Mouse (Mus musculus): ENCODE results near the gene Tmem39b. TPM values are rescaled to one million over a fixed set of nuclear protein-coding genes. Genes with fewer than 3 reads are reported as not detected.
A peak's percentile ranks its signal among the peaks of the same experiment; 100 is the strongest.

Tmem39b gene
- 27.7 and 30.9 TPM in 2 replicates for polyA plus RNA-seq (2014; fragmentation: Nextera tagmentation; extraction: Ambion mirVana)

- H3K27me3 ChIP-seq (ENCODE audit: control insufficient read depth, insufficient read depth, low read length) = no peaks in the 10 kb centered on the region
- peak within 1 kb of the TSS; percentile 54 for H3K4me2 ChIP-seq (replicated peaks; ENCODE audit: low read depth, low read length)
- DNase-seq (ENCODE audit: low spot score) (peak; percentile 97), ATAC-seq (ENCODE audit: low FRiP score) (peak; percentile 91)
- H3K9ac ChIP-seq (ENCODE audit: low read depth, low read length) = peak within 1 kb of the TSS; percentile 80
- H3K27ac ChIP-seq (ENCODE audit: low read depth, low read length) = peak within 1 kb of the TSS; percentile 93
- no peaks in the 10 kb centered on the region for H3K9me3 ChIP-seq (ENCODE audit: control insufficient read depth, low read length)
- H3K4me1 ChIP-seq (replicated peaks; ENCODE audit: control insufficient read depth, insufficient read depth, low read length) = no peaks in the 10 kb centered on the region; the same call in 1 of the 2 replicates
- peak within 1 kb of the TSS; percentile 62 for H3K4me3 ChIP-seq (ENCODE audit: low read depth, low read length)
- WGBS = 1% methylated on average over 39 of the region's 57 CpGs
- 0 out of 2 replicates have a peak, but pooled peaks cover 5% of the 10 kb centered on the region for H3K36me3 ChIP-seq (ENCODE audit: control insufficient read depth, insufficient read depth, low read length)
Observed at GRCm38 (mm10) chr4:129696158-129696985, at the start of gene Tmem39b. TSS of gene Tmem39b (minus strand) at chr4:129696838.

- Histone ChIP-seq H3K9me3 (ENCODE audit: control insufficient read depth, low read length) (no peaks in the 10 kb centered on the region), H3K4me2 (replicated peaks; ENCODE audit: low read depth, low read length) (no peak overlapping the region), H3K27me3 (ENCODE audit: control insufficient read depth, insufficient read depth, low read length) (no peaks in the 10 kb centered on the region), H3K36me3 (ENCODE audit: control insufficient read depth, insufficient read depth, low read length) (no peaks in the 10 kb centered on the region), H3K4me1 (replicated peaks; ENCODE audit: control insufficient read depth, insufficient read depth, low read length) (no peaks in the 10 kb centered on the region), H3K27ac (ENCODE audit: low read depth, low read length) (no peak overlapping the region), H3K4me3 (ENCODE audit: low read depth, low read length) (no peak overlapping the region), H3K9ac (ENCODE audit: low read depth, low read length) (no peak overlapping the region)
- WGBS = 79% methylated on average over 1 of the region's 1 CpGs
- no peak for ATAC-seq (ENCODE audit: low FRiP score)
- DNase-seq (ENCODE audit: low spot score) = no peak
Observed at GRCm38 (mm10) chr4:129746106-129746505, 49.5 kb upstream of the Tmem39b start.

- no peaks in the 10 kb centered on the region for H3K36me3 ChIP-seq (ENCODE audit: control insufficient read depth, insufficient read depth, low read length)
- peak overlapping the region; percentile 99 for H3K27ac ChIP-seq (ENCODE audit: low read depth, low read length)
- WGBS = 60% methylated on average over 2 of the region's 2 CpGs
- H3K9ac ChIP-seq (ENCODE audit: low read depth, low read length) = peak overlapping the region; percentile 91
- H3K27me3 ChIP-seq (ENCODE audit: control insufficient read depth, insufficient read depth, low read length) = no peaks in the 10 kb centered on the region
- DNase-seq (ENCODE audit: low spot score) = peak; percentile 18
- no peaks in the 10 kb centered on the region for H3K4me1 ChIP-seq (replicated peaks; ENCODE audit: control insufficient read depth, insufficient read depth, low read length)
- H3K4me3 ChIP-seq (ENCODE audit: low read depth, low read length) = peak overlapping the region; percentile 94; the same call in 1 of the 2 replicates
- no peak for ATAC-seq (ENCODE audit: low FRiP score)
- H3K4me2 ChIP-seq (replicated peaks; ENCODE audit: low read depth, low read length) = peak overlapping the region; percentile 68; the same call in 1 of the 2 replicates
- no peaks in the 10 kb centered on the region for H3K9me3 ChIP-seq (ENCODE audit: control insufficient read depth, low read length)
Observed at GRCm38 (mm10) chr4:129743494-129743893, 46.9 kb upstream of the Tmem39b start.

- WGBS = 8% methylated on average over 7 of the region's 7 CpGs
- Histone ChIP-seq H3K36me3 (ENCODE audit: control insufficient read depth, insufficient read depth, low read length) (no peaks in the 10 kb centered on the region), H3K4me1 (replicated peaks; ENCODE audit: control insufficient read depth, insufficient read depth, low read length) (no peaks in the 10 kb centered on the region), H3K9me3 (ENCODE audit: control insufficient read depth, low read length) (no peaks in the 10 kb centered on the region), H3K9ac (ENCODE audit: low read depth, low read length) (peak overlapping the region; percentile 91), H3K4me3 (ENCODE audit: low read depth, low read length) (peak overlapping the region; percentile 94), H3K27me3 (ENCODE audit: control insufficient read depth, insufficient read depth, low read length) (no peaks in the 10 kb centered on the region), H3K4me2 (replicated peaks; ENCODE audit: low read depth, low read length) (peak overlapping the region; percentile 68), H3K27ac (ENCODE audit: low read depth, low read length) (peak overlapping the region; percentile 99)
- ATAC-seq (ENCODE audit: low FRiP score) (no peak), DNase-seq (ENCODE audit: low spot score) (no peak)
Observed at GRCm38 (mm10) chr4:129743010-129743390, 46.4 kb upstream of the Tmem39b start.

GRCm38 (mm10) chr4:129742232-129743009, 45.8 kb upstream of the Tmem39b start, which contains the start of gene Khdrbs1:
TSS of gene Khdrbs1 (minus strand) at chr4:129742303.
- Histone ChIP-seq H3K9me3 (ENCODE audit: control insufficient read depth, low read length) (no peaks in the 10 kb centered on the region), H3K4me2 (replicated peaks; ENCODE audit: low read depth, low read length) (peak within 1 kb of the TSS; percentile 68), H3K27ac (ENCODE audit: low read depth, low read length) (peak within 1 kb of the TSS; percentile 99), H3K36me3 (ENCODE audit: control insufficient read depth, insufficient read depth, low read length) (no peaks in the 10 kb centered on the region), H3K4me1 (replicated peaks; ENCODE audit: control insufficient read depth, insufficient read depth, low read length) (no peaks in the 10 kb centered on the region), H3K4me3 (ENCODE audit: low read depth, low read length) (peak within 1 kb of the TSS; percentile 94), H3K27me3 (ENCODE audit: control insufficient read depth, insufficient read depth, low read length) (no peaks in the 10 kb centered on the region), H3K9ac (ENCODE audit: low read depth, low read length) (peak within 1 kb of the TSS; percentile 91)
- WGBS = under 1% methylated on average over 65 of the region's 76 CpGs
- DNase-seq (ENCODE audit: low spot score) (peak; percentile 100), ATAC-seq (ENCODE audit: low FRiP score) (peak; percentile 92)

GRCm38 (mm10) chr4:129741974-129742231, 45.3 kb upstream of the Tmem39b start:
- peak overlapping the region; percentile 94 for H3K4me3 ChIP-seq (ENCODE audit: low read depth, low read length)
- no peaks in the 10 kb centered on the region; the same call in 1 of the 2 replicates for H3K4me1 ChIP-seq (replicated peaks; ENCODE audit: control insufficient read depth, insufficient read depth, low read length)
- ATAC-seq (ENCODE audit: low FRiP score) (peak; percentile 71), DNase-seq (ENCODE audit: low spot score) (no peak)
- WGBS = 0% methylated on average over 25 of the region's 34 CpGs
- no peaks in the 10 kb centered on the region for H3K36me3 ChIP-seq (ENCODE audit: control insufficient read depth, insufficient read depth, low read length)
- no peaks in the 10 kb centered on the region for H3K27me3 ChIP-seq (ENCODE audit: control insufficient read depth, insufficient read depth, low read length)
- no peaks in the 10 kb centered on the region for H3K9me3 ChIP-seq (ENCODE audit: control insufficient read depth, low read length)
- peak overlapping the region; percentile 99 for H3K27ac ChIP-seq (ENCODE audit: low read depth, low read length)
- H3K9ac ChIP-seq (ENCODE audit: low read depth, low read length) = peak overlapping the region; percentile 89
- peak overlapping the region; percentile 68 for H3K4me2 ChIP-seq (replicated peaks; ENCODE audit: low read depth, low read length)

- ATAC-seq (ENCODE audit: low FRiP score) (no peak; the same call in none of the 2 replicates), DNase-seq (ENCODE audit: low spot score) (peak; percentile 72)
- Histone ChIP-seq H3K27me3 (ENCODE audit: control insufficient read depth, insufficient read depth, low read length) (no peaks in the 10 kb centered on the region), H3K9me3 (ENCODE audit: control insufficient read depth, low read length) (no peaks in the 10 kb centered on the region), H3K27ac (ENCODE audit: low read depth, low read length) (peak overlapping the region; percentile 99), H3K4me3 (ENCODE audit: low read depth, low read length) (peak overlapping the region; percentile 94), H3K4me1 (replicated peaks; ENCODE audit: control insufficient read depth, insufficient read depth, low read length) (no peaks in the 10 kb centered on the region; the same call in 1 of the 2 replicates), H3K36me3 (ENCODE audit: control insufficient read depth, insufficient read depth, low read length) (no peaks in the 10 kb centered on the region), H3K4me2 (replicated peaks; ENCODE audit: low read depth, low read length) (peak overlapping the region; percentile 68), H3K9ac (ENCODE audit: low read depth, low read length) (peak overlapping the region; percentile 89)
- WGBS = under 1% methylated on average over 61 of the region's 62 CpGs
Observed at GRCm38 (mm10) chr4:129741251-129741973, 44.8 kb upstream of the Tmem39b start.

- Histone ChIP-seq H3K4me3 (ENCODE audit: low read depth, low read length) (peak overlapping the region; percentile 18), H3K36me3 (ENCODE audit: control insufficient read depth, insufficient read depth, low read length) (no peaks in the 10 kb centered on the region), H3K27me3 (ENCODE audit: control insufficient read depth, insufficient read depth, low read length) (no peaks in the 10 kb centered on the region), H3K4me1 (replicated peaks; ENCODE audit: control insufficient read depth, insufficient read depth, low read length) (no peaks in the 10 kb centered on the region; the same call in 1 of the 2 replicates), H3K27ac (ENCODE audit: low read depth, low read length) (no peak overlapping the region), H3K9me3 (ENCODE audit: control insufficient read depth, low read length) (no peaks in the 10 kb centered on the region), H3K4me2 (replicated peaks; ENCODE audit: low read depth, low read length) (0 out of 2 replicates have a peak overlapping the region, but pooled peaks have one; percentile 11), H3K9ac (ENCODE audit: low read depth, low read length) (no peak overlapping the region)
- WGBS = 85% methylated on average over 4 of the region's 4 CpGs
- ATAC-seq (ENCODE audit: low FRiP score) (no peak), DNase-seq (ENCODE audit: low spot score) (no peak)
Observed at GRCm38 (mm10) chr4:129739111-129739645, 42.5 kb upstream of the Tmem39b start.
